Mouse (Mus musculus): Measurements from ENCODE around the gene Tmem62. TPM values are rescaled to one million over a fixed set of nuclear protein-coding genes. Genes with fewer than 3 reads are reported as not detected.
"Not testable (repeated sequence)": the region's sequence is repeated elsewhere in the genome, so short reads cannot be mapped to it uniquely, and the experiment has no call there.

Tmem62 gene
- polyA plus RNA-seq, 1 experiment from 2014 or later: 2.7 TPM

DNA sequence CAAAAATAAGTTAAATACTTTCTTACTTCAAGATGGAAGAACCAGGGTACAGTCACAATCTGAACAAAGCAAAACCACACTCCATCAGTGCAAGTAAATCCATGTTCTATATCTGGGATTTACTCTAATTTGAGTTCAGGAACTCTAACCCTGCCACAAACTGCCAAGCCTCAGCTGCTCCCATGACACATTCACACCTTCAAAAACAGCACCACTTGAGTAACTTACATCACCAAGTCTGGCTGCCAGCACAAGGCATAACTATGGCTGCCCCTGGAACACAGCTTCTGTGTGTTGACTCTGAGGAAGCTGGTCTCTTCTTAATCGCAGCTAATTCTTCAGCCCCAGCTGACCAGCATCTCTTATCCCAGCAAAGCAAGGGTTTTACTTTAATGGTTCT lies 40.3 kb downstream of the Tmem62 start:
- DNase-seq (ENCODE audit: low spot score): no peak
- H3K4me2 ChIP-seq (ENCODE audit: low read depth, low read length): no peak overlapping the region
- H3K27me3 ChIP-seq (replicated peaks; ENCODE audit: control insufficient read depth, insufficient read depth, low read length): no peaks in the 10 kb centered on the region
- no peaks in the 10 kb centered on the region for H3K4me1 ChIP-seq (ENCODE audit: control insufficient read depth, insufficient read depth, low read length)
- no peak for ATAC-seq (ENCODE audit: low read depth)
- no peak overlapping the region for H3K27ac ChIP-seq (replicated peaks; ENCODE audit: low read depth, low read length)
- WGBS: 91% methylated on average over 1 of the region's 1 CpGs
- H3K36me3 ChIP-seq (ENCODE audit: control insufficient read depth, insufficient read depth, low read length): peaks cover 47% of the 10 kb centered on the region
- H3K9ac ChIP-seq (ENCODE audit: low read depth, low read length): no peak overlapping the region
- H3K9me3 ChIP-seq (ENCODE audit: control insufficient read depth, low read length): no peaks in the 10 kb centered on the region
- no peak overlapping the region for H3K4me3 ChIP-seq (ENCODE audit: low read depth, low read length)

DNA sequence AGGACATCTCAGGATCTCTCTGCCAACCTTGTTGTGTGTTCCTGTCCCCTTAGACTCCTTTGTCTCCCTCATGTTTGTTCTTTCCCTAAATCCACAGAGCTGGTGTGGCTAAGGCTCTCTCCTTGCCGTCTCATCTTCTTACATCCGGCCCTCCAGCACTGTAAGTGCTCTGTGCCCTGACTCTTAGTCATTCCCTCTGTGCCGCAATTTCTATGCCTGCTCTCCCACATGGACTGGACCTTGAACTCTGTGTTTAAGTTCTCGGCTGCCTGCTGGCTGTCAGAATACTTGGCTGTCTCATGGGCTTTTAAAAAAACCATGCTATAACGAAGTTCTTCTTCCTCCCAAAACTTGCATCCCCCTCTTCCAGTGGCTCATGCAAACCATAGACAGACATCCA lies 46.1 kb downstream of the Tmem62 start:
- H3K27me3 ChIP-seq (replicated peaks; ENCODE audit: control insufficient read depth, insufficient read depth, low read length): no peaks in the 10 kb centered on the region
- H3K4me3 ChIP-seq (ENCODE audit: low read depth, low read length): no peak overlapping the region
- DNase-seq (ENCODE audit: low spot score): no peak
- H3K4me2 ChIP-seq (ENCODE audit: low read depth, low read length): no peak overlapping the region
- H3K4me1 ChIP-seq (ENCODE audit: control insufficient read depth, insufficient read depth, low read length): no peaks in the 10 kb centered on the region
- H3K9me3 ChIP-seq (ENCODE audit: control insufficient read depth, low read length): no peaks in the 10 kb centered on the region
- ATAC-seq (ENCODE audit: low read depth): no peak
- peaks cover 1% of the 10 kb centered on the region for H3K36me3 ChIP-seq (ENCODE audit: control insufficient read depth, insufficient read depth, low read length)
- no peak overlapping the region for H3K27ac ChIP-seq (replicated peaks; ENCODE audit: low read depth, low read length)
- no peak overlapping the region for H3K9ac ChIP-seq (ENCODE audit: low read depth, low read length)
- WGBS: 53% methylated on average over 5 of the region's 5 CpGs

DNA sequence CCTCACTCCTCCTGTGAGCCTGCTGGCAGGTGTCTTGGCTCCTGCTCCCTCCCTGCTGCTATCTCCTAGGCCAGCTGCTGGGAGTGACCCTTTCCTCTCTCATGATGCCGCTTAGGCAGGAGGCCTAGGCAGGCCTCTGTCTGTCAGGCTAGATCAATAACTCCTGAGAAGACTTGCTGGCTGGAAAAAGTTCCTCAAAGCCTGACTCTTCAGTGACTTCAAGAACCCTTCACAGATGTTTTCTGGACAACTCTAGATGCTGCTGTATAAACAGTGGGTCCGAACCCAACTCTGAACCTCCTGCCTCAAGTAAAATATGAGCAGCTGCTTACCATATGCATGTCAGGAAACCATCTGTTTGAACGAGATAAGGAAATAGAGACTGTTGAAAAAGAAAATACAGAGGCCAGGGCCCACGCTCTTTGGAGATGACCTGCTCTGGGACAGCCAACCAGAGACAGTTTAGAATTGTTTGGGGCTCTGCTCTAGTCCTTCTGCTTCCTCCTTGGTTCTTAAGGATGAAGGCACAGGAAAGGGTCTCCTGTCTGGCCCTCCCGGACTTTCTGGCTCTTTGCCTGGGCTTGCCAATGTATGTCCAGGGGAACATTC lies 60.0 kb downstream of the Tmem62 start, which contains the start of gene Epb42:
Gene Epb42, minus strand, starts transcription at position 340 of the 609 bp plus-strand sequence.
- H3K4me2 ChIP-seq (ENCODE audit: low read depth, low read length): no peak within 1 kb of the TSS
- no peak for ATAC-seq (ENCODE audit: low read depth)
- H3K27ac ChIP-seq (replicated peaks; ENCODE audit: low read depth, low read length): no peak within 1 kb of the TSS
- 57% methylated on average over 5 of the region's 5 CpGs for WGBS
- no peaks in the 10 kb centered on the region for H3K27me3 ChIP-seq (replicated peaks; ENCODE audit: control insufficient read depth, insufficient read depth, low read length)
- H3K4me1 ChIP-seq (ENCODE audit: control insufficient read depth, insufficient read depth, low read length): no peaks in the 10 kb centered on the region
- H3K9ac ChIP-seq (ENCODE audit: low read depth, low read length): no peak within 1 kb of the TSS
- no peaks in the 10 kb centered on the region for H3K9me3 ChIP-seq (ENCODE audit: control insufficient read depth, low read length)
- no peak for DNase-seq (ENCODE audit: low spot score)
- H3K36me3 ChIP-seq (ENCODE audit: control insufficient read depth, insufficient read depth, low read length): no peaks in the 10 kb centered on the region
- H3K4me3 ChIP-seq (ENCODE audit: low read depth, low read length): no peak within 1 kb of the TSS

DNA sequence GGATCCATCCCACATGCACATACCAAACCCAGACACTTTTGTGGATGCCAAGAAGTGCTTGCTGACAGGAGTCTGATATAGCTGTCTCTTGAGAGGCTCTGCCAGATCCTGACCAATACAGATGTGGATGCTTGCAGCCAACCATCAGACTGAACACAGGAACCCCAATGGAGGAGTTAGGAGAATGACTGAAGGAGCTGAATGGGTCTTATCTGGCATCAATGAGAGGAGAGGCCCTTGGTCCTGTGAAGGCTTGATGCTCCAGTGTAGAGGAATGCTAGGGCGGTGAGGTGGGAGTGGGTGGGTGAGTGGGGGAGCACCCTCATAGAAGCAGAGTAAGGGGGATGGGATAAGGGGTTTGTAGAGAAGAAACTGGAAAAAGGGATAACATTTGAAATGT lies 62.0 kb downstream of the Tmem62 start:
- not testable (repeated sequence) for DNase-seq (ENCODE audit: low spot score); H3K27me3 ChIP-seq (replicated peaks; ENCODE audit: control insufficient read depth, insufficient read depth, low read length); H3K9ac ChIP-seq (ENCODE audit: low read depth, low read length); H3K4me3 ChIP-seq (ENCODE audit: low read depth, low read length); H3K27ac ChIP-seq (replicated peaks; ENCODE audit: low read depth, low read length); H3K9me3 ChIP-seq (ENCODE audit: control insufficient read depth, low read length); H3K4me2 ChIP-seq (ENCODE audit: low read depth, low read length); ATAC-seq (ENCODE audit: low read depth); H3K4me1 ChIP-seq (ENCODE audit: control insufficient read depth, insufficient read depth, low read length); H3K36me3 ChIP-seq (ENCODE audit: control insufficient read depth, insufficient read depth, low read length)
- WGBS: 94% methylated on average over 1 of the region's 1 CpGs

DNA sequence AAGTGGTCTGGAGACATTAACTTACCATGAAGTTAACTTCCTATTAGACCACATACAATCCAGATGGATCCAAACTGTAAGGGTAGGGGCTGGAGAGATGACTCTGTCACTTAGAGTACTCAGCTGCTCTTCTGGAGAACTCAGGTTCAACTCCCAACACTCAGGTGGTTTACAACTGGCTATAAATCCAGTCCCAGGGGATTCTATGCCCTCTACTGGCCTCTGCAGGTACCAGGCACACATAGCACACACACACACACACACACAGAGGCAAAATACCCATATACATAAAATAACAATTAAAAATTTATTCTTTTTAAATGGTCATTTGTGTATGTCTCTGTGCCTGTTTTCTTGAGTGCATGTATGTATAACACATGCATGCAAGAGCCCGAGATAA lies 62.6 kb downstream of the Tmem62 start:
- no peak for ATAC-seq (ENCODE audit: low read depth)
- no peak overlapping the region for H3K4me2 ChIP-seq (ENCODE audit: low read depth, low read length)
- H3K4me3 ChIP-seq (ENCODE audit: low read depth, low read length): no peak overlapping the region
- no peak for DNase-seq (ENCODE audit: low spot score)
- H3K9ac ChIP-seq (ENCODE audit: low read depth, low read length): no peak overlapping the region
- no peaks in the 10 kb centered on the region for H3K9me3 ChIP-seq (ENCODE audit: control insufficient read depth, low read length)
- WGBS: 87% methylated on average over 1 of the region's 1 CpGs
- H3K27ac ChIP-seq (replicated peaks; ENCODE audit: low read depth, low read length): no peak overlapping the region
- H3K4me1 ChIP-seq (ENCODE audit: control insufficient read depth, insufficient read depth, low read length): no peaks in the 10 kb centered on the region
- no peaks in the 10 kb centered on the region for H3K36me3 ChIP-seq (ENCODE audit: control insufficient read depth, insufficient read depth, low read length)
- no peaks in the 10 kb centered on the region for H3K27me3 ChIP-seq (replicated peaks; ENCODE audit: control insufficient read depth, insufficient read depth, low read length)

DNA sequence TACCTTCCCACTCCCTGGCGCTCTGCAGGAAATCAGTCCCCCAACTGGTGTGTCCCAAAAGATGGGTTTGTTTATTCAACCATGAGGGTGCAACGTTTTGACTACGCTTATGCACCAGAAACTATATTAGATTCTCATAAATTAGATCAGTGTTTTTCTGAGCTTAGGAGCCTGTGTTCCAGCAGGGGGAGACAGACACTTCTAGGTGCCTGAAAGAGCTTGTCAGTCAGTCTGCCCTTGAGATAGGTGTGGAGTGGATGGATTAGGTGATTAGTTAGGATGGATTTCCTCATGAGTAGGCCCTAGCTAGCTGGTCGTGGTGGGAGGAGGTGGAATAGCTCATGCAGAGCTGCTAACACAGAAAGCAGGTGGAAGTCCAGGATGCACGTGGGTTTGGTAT lies 64.3 kb downstream of the Tmem62 start:
- DNase-seq (ENCODE audit: low spot score) (peak; percentile 54), ATAC-seq (ENCODE audit: low read depth) (no peak)
- Histone ChIP-seq H3K27ac (replicated peaks; ENCODE audit: low read depth, low read length) (no peak overlapping the region), H3K4me2 (ENCODE audit: low read depth, low read length) (no peak overlapping the region), H3K9ac (ENCODE audit: low read depth, low read length) (no peak overlapping the region), H3K4me3 (ENCODE audit: low read depth, low read length) (no peak overlapping the region), H3K4me1 (ENCODE audit: control insufficient read depth, insufficient read depth, low read length) (no peaks in the 10 kb centered on the region), H3K27me3 (replicated peaks; ENCODE audit: control insufficient read depth, insufficient read depth, low read length) (no peaks in the 10 kb centered on the region), H3K36me3 (ENCODE audit: control insufficient read depth, insufficient read depth, low read length) (no peaks in the 10 kb centered on the region), H3K9me3 (ENCODE audit: control insufficient read depth, low read length) (no peaks in the 10 kb centered on the region)
- 51% methylated on average over 5 of the region's 5 CpGs for WGBS

DNA sequence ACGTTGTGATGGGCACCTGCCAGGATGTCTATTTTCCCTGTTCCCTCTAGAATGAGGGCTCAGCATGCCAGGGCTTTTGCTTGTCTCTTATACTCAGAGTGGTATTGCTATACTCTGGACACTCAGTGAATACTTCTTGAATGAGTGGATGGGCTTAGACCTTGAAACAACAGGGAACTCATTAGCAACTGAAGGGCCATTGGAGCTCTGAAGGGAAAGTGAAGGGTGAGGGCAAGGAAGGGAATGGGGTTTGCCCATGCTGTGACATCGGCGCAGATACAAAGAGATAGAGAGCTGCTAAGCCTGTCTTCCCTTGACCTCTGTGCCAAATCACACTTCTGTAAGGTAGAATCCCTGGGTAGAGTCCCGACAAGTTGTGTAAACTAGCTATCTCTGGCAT lies 68.8 kb downstream of the Tmem62 start:
- DNase-seq (ENCODE audit: low spot score): no peak
- Histone ChIP-seq H3K36me3 (ENCODE audit: control insufficient read depth, insufficient read depth, low read length) (no peaks in the 10 kb centered on the region), H3K27me3 (replicated peaks; ENCODE audit: control insufficient read depth, insufficient read depth, low read length) (no peaks in the 10 kb centered on the region), H3K4me3 (ENCODE audit: low read depth, low read length) (no peak overlapping the region), H3K9me3 (ENCODE audit: control insufficient read depth, low read length) (no peaks in the 10 kb centered on the region), H3K4me1 (ENCODE audit: control insufficient read depth, insufficient read depth, low read length) (no peaks in the 10 kb centered on the region), H3K4me2 (ENCODE audit: low read depth, low read length) (no peak overlapping the region), H3K27ac (replicated peaks; ENCODE audit: low read depth, low read length) (no peak overlapping the region), H3K9ac (ENCODE audit: low read depth, low read length) (no peak overlapping the region)
- no peak for ATAC-seq (ENCODE audit: low read depth)
- 79% methylated on average over 4 of the region's 4 CpGs for WGBS

DNA sequence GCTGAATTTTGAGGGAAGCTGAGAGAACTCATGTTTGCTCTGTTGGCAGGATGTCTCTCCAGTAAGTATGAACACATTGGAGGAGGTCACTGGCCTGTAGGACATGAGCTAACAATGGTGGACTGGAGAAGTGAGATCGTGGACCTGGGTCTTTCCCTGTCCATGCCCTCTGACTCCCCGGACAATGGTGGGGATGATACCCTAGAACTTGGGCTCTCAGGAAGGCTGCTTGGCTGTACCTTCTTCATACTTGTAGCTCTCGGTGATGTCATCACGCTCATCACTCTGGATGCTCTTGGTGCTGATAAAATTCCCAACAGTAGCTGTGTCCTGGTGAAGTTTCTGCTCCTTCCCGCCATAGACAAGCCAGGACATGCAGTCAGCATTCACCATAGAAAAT lies 75.4 kb downstream of the Tmem62 start:
- H3K4me1 ChIP-seq (ENCODE audit: control insufficient read depth, insufficient read depth, low read length): no peaks in the 10 kb centered on the region
- no peaks in the 10 kb centered on the region for H3K27me3 ChIP-seq (replicated peaks; ENCODE audit: control insufficient read depth, insufficient read depth, low read length)
- no peak overlapping the region for H3K4me3 ChIP-seq (ENCODE audit: low read depth, low read length)
- no peaks in the 10 kb centered on the region for H3K36me3 ChIP-seq (ENCODE audit: control insufficient read depth, insufficient read depth, low read length)
- no peak for DNase-seq (ENCODE audit: low spot score)
- no peak for ATAC-seq (ENCODE audit: low read depth)
- H3K9ac ChIP-seq (ENCODE audit: low read depth, low read length): no peak overlapping the region
- H3K4me2 ChIP-seq (ENCODE audit: low read depth, low read length): no peak overlapping the region
- H3K9me3 ChIP-seq (ENCODE audit: control insufficient read depth, low read length): no peaks in the 10 kb centered on the region
- 89% methylated on average over 5 of the region's 5 CpGs for WGBS
- no peak overlapping the region for H3K27ac ChIP-seq (replicated peaks; ENCODE audit: low read depth, low read length)

DNA sequence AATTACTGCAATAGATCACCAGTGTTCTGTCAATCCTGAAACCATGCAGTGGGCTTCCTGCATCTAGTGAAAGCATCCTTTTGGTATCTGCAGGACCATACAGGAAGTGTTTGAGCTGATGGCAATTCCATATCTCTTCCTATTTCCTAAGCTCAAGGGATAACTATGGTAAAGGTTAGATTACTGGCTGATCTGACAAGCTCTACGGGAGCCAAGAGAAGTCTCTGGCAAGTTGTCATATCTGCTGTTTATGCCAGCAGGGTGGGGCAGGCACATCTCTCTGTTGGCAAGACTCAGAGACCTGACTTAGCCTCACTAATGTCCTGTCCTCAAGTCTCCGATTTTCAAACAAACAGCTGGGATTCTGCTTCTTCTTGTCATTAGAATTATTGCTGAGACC lies 77.2 kb downstream of the Tmem62 start:
- Histone ChIP-seq H3K36me3 (ENCODE audit: control insufficient read depth, insufficient read depth, low read length) (no peaks in the 10 kb centered on the region), H3K4me2 (ENCODE audit: low read depth, low read length) (no peak overlapping the region), H3K4me1 (ENCODE audit: control insufficient read depth, insufficient read depth, low read length) (no peaks in the 10 kb centered on the region), H3K27ac (replicated peaks; ENCODE audit: low read depth, low read length) (no peak overlapping the region), H3K4me3 (ENCODE audit: low read depth, low read length) (no peak overlapping the region), H3K9me3 (ENCODE audit: control insufficient read depth, low read length) (no peaks in the 10 kb centered on the region), H3K27me3 (replicated peaks; ENCODE audit: control insufficient read depth, insufficient read depth, low read length) (no peaks in the 10 kb centered on the region), H3K9ac (ENCODE audit: low read depth, low read length) (no peak overlapping the region)
- DNase-seq (ENCODE audit: low spot score) (no peak), ATAC-seq (ENCODE audit: low read depth) (no peak)
- 77% methylated on average over 2 of the region's 2 CpGs for WGBS
